Mouse (Mus musculus) cerebellum, adult 2 months (tissue): ENCODE results near the gene Vmn2r2.

ENCODE experiments used
- CTCF ChIP-seq: fragments of 200-500 bp; IDR thresholded peaks from 2 replicates; pipeline ENCODE4 v1.5.1; 2011; ENCODE audit warnings: low read depth, mild to moderate bottlenecking, control low read depth, low read length, moderate library complexity, borderline replicate concordance; ENCODE audit not compliant: insufficient read depth
- POLR2A ChIP-seq: fragments of 200-500 bp; IDR thresholded peaks from 2 replicates; pipeline ENCODE4 v1.6.1; 2011; ENCODE audit warnings: low read length, control low read depth, borderline replicate concordance; ENCODE audit not compliant: insufficient read depth

DNA sequence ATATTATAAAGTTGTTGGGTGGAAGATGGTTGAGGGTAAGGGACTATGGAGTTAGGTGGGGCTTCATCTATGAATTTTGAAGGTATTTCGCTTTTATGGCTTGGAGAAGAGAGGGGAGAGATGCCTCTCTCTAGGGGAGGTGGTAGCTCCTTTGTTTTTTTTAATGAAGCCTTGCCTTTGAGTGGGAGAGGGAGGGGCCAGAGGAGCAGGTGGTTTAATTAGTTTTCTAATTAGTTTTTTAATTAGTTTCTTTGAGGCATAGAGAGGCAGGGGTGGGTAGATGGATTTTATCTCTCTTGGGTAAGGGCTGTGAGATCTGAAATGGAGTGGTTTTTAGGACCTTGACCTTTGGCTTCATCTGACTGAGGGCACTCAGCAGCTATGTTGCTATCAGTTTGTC is 29.0 kb downstream of the Vmn2r2 start:
- TF ChIP-seq CTCF (no peak), POLR2A (no peak)
